Mouse (Mus musculus): ENCODE data around the gene Ccl25. TPM values are rescaled to one million over a fixed set of nuclear protein-coding genes. Genes with fewer than 3 reads are reported as not detected.
A peak's percentile ranks its signal among the peaks of the same experiment; 100 is the strongest.
"Not testable (repeated sequence)": the region's sequence is repeated elsewhere in the genome, so short reads cannot be mapped to it uniquely, and the experiment has no call there.

Ccl25 gene
- total RNA-seq, 2 experiments from 2014 or later = 14.9 to 18.0 TPM

DNA sequence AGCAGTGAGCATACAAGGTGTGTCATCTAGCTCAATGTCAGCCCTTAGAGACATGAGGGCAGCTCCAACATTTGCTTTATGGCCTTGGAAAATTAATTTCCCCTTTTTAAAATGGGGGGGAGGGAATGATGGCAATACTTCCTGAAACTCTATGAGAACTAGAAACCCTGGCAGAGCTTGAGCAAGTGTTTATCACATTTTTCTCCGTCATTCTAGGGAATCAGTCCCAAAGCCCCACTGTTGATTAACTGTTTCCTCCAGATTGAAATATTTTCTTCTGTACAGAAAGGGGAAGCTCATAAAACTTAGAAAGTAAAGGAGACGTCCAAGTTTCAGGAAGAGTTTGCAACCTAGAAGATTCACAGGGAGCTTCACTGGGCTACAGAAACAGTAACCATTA, 10.7 kb downstream of the Ccl25 start:
- no peak for DNase-seq (ENCODE audit: low spot score in 2 of 2)

DNA sequence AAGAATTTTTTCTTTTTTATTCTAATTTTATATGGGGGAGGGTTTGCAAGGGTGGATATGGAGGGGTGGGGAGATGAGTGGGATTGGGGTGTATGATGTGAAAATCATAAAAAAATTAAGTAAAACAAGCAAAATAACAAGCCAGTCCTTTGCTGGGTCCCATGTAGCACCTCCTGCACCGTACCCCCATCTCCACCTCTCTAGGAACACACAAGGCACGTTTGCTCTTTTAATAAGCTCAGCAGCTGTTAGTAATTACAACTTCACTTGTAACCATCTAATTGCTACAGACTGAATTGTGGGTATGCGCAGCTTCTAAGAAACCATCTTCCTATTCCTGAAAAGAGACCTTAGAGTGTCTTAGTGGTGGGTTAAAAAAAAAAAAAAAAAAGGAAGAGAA, 15.2 kb downstream of the Ccl25 start:
- no peak for DNase-seq (ENCODE audit: low spot score in 2 of 2)

DNA sequence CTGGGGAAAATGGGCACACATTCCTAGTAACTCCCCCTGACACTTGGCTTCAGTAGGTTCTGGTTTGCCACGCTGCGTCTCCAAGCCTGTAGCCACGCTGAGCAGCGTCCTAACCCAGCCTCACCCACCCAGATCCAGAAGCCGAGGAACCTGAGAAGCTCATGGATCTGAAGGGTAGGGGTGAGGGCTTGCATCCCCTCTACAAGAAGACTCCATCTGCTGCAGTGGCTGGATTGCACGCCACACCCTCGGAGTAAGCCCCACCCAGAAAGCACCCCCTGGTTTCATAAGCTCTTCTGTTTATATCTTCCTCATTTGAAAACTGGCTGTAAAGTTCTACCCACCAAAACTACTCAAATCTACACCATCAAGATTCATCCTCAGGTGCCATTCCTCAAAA, 22.7 kb downstream of the Ccl25 start:
- DNase-seq (ENCODE audit: low spot score in 2 of 2) = no peak

DNA sequence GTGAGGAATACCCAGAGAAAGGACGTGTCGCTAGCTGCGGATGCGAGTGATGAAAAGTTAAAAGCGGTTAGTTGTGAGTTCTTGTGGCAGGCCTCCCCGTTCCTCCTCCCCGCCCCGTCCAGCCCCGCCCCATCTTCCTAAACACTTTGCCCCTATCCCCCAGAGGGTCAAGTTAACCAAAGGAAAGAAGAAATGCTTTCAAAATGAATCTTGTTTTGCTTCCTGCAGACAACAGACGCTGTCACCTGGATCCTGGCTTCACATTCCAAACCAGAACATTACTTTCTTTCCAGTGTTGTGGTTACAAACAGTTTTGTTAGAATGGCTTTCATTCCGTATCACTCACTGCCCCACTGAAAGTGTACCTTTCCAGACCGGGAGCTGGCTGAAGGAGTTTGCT, 23.3 kb downstream of the Ccl25 start:
- no peak for DNase-seq (ENCODE audit: low spot score in 2 of 2)

GRCm38 (mm10) chr8:4349335-4349734, 24.3 kb downstream of the Ccl25 start:
- no peak for DNase-seq (ENCODE audit: low spot score in 2 of 2)

DNA sequence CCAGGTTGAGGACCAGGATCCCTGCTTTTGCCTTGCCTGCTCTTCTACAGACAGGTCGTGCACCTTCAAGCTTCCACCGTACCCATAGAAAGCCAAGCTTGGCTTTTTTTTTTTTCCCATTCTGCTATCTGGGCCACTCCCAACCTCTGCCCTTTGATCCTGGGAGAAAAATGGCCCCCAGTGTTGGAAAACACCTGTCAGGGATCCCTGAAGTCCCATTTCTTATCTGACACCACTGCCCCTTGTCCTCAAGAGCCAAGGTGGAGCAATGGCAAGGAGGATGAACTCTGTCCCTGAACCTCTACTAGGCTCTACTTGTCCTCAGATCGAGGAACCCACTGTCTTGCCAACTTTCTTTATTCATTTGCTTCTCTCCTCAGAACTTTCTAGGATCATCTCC, 25.6 kb downstream of the Ccl25 start:
- no peak for DNase-seq (ENCODE audit: low spot score in 2 of 2)

- not testable (repeated sequence) for DNase-seq (ENCODE audit: low spot score in 2 of 2)
Measured at GRCm38 (mm10) chr8:4352562-4352961, 27.6 kb downstream of the Ccl25 start.

DNA sequence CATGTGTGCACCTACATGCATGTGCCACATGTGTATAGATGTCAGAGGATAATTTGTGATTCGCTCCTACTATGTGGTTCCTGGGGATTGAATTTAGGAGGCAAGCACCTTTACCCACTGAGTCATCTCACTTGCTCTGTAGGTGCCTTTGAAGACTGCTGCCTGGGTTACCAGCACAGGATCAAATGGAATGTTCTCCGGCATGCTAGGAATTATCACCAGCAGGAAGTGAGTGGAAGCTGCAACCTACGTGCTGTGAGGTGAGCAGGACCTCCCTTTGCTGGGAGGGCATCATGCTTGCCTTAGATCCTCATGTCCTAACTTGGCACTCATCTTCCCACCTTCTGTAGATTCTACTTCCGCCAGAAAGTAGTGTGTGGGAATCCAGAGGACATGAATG, 28.7 kb downstream of the Ccl25 start:
- no peak for DNase-seq (ENCODE audit: low spot score in 2 of 2)

DNA sequence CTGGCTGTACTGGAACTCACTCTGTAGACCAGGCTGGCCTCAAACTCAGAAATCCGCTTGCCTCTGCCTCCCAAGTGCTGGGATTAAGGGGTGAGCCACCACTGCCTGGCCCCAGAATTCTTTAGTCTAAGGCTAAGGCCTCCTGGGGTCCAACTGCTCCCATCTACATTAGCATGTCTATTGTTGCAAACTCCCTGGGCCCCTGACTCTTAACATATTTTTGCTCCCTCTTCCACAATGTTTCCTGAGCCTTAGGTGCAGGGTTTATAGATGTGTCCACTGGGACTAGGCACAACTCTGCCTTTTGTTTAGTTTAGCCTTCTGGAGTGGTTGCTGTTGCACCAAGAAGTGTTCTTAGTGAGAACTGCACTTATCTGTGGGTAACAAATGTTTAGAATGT, 29.5 kb downstream of the Ccl25 start:
- DNase-seq (ENCODE audit: low spot score in 2 of 2) = no peak

- no peak for DNase-seq (ENCODE audit: low spot score in 2 of 2)
Measured at GRCm38 (mm10) chr8:4355455-4355854, 30.4 kb downstream of the Ccl25 start.

- DNase-seq (ENCODE audit: low spot score in 2 of 2) = no peak
Measured at GRCm38 (mm10) chr8:4359362-4359761, 34.4 kb downstream of the Ccl25 start.

- DNase-seq (ENCODE audit: low spot score in 2 of 2) = no peak
Measured at GRCm38 (mm10) chr8:4360922-4361321, 35.9 kb downstream of the Ccl25 start.

DNA sequence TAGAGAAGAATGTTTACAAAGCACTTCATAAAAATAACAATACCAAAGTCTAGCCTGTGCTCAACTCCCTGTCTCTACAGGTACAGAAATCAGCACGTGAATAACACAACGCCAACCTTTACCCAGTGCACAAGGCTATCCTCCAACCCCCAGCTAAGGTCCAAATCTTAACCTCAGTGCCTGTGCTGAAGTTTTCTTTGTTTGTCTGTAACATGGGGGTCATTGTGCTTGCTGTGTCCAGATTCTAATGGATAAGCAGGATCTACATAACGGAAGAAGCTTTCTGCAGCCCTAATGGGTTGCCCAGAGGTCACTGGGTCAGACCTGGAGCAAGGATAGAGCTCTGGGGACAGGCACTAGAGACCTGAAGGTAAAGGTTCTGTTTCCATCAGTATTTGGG, 41.2 kb downstream of the Ccl25 start:
- DNase-seq (ENCODE audit: low spot score in 2 of 2) = no peak

- DNase-seq (ENCODE audit: low spot score in 2 of 2) = no peak
Measured at GRCm38 (mm10) chr8:4367808-4368207, 42.8 kb downstream of the Ccl25 start.

DNA sequence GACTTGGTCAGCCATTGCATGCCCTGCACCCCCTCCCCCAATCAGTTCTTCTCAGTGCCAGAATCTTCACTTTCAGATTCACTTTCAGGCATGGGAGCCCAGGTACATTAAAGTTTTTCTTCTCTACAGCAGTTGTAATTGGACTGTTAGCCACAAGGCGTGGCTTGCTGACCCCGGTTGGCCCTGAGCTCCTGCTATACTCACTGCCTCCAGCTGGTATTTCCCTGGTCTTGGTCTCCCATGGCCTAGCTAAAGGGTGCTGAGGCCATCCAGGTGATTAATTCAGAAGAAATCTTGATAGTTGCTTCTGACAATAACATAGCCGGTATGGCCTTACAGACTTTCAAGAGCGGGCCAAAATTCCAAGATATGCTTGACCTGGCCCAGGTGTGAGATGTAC, 43.5 kb downstream of the Ccl25 start:
- no peak for DNase-seq (ENCODE audit: low spot score in 2 of 2)

DNA sequence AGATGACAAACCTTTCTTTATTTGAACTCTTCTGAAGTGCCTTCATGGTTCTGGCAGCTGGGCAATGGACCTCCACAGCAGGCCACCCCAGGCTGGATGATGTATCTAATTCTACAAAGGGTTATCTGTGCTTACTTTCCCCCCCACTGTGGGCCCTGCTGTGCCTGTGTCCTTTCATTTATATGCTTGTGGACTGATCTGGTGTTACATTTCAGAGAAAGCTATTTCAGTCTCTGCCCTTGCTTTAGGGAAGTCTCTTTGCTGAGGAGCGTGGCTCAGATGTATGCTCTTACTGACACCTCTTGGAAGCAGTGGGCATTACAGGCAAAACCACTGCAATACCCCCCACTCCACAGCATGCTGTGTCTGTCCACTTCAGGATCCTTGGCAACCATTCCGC, 45.1 kb downstream of the Ccl25 start:
- DNase-seq (ENCODE audit: low spot score in 2 of 2) = peak in 1 of 2 experiments; percentile 23

DNA sequence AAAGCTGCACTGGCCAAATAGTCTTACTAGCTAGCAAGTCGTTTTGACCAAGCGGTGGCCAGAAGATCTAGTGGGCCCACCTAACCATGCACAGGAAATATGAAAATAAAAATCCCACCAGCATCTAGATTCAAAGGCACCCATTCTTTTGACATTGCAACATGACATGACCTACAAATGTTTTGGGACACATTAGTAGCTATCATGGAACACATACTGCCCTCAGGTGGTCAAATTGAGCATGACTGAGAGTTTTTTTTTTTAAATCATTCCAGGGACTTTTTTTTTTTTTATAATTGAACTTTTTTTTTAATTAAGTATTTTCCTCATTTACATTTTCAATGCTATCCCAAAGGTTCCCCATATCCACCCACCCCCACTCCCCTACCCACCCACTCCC, 47.6 kb downstream of the Ccl25 start:
- no peak for DNase-seq (ENCODE audit: low spot score in 2 of 2)

DNA sequence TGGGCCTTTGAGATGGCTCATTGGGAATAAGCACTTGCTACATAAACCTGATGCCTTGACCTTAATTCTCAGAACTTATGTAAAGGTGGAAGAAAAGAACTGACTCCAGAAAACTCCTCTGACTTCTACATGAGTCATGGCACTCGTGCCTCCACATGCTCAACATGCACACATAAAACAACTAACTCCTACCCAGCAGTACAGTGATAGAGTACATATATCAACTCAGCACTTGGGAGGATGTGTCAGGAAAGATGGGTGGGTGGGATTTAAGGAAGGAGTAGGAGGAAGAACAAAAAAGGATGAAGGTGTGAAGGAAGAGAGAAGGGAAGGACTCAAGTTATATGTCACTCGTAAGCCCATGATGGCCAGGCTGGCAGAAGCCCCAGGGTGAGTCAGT, 76.4 kb downstream of the Ccl25 start:
- no peak for DNase-seq (ENCODE audit: low spot score in 2 of 2)

GRCm38 (mm10) chr8:4403960-4404879, 79.2 kb downstream of the Ccl25 start:
- peak in 1 of 2 experiments; percentile 15 for DNase-seq (ENCODE audit: low spot score in 2 of 2)

DNA sequence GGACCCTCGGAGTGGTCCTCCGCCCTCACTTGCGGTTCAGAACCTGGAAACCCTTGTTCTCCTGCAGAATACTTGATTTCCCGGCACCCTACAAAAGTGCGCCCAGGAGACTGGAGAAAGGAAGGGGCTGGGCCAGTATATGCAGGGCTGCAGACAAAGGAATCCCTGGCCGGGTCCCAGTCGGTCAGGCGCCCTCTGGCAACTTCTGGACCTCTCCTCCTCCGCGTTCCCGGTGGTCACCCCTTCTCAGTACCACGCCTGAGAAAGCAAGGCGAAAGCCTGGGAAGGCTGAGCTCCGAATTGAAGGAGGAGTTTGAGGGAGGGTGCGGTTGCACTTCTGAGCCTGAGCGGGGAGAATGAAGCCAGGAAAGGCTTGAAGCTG, 79.9 kb downstream of the Ccl25 start:
- peak in 1 of 2 experiments; percentile 5 for DNase-seq (ENCODE audit: low spot score in 2 of 2)

- DNase-seq (ENCODE audit: low spot score in 2 of 2) = not testable (repeated sequence)
Measured at GRCm38 (mm10) chr8:4408425-4408824, 83.4 kb downstream of the Ccl25 start.
